ENCODE assay signal across 23 mouse cellular contexts in genomic region chr1:175699375-175699774, GRCm38 (mm10). TPM values are rescaled to one million over a fixed set of nuclear protein-coding genes. Genes with fewer than 3 reads are reported as not detected.
"Had no signal": no experiment of that assay in that cellular context is flagged by ENCODE, and none has a peak within 500 bp of the region (broad histone marks: within the 10 kb centered on the region; RNA-seq: fewer than 3 reads in every experiment).

No protein-coding gene starts in this region.

- H3K4me1 ChIP-seq: midbrain, embryonic 10.5 days; midbrain, embryonic 12.5 days; neural tube, embryonic 13.5 days; neural tube, embryonic 15.5 days had no signal

- ATAC-seq: midbrain, embryonic 16.5 days had no signal

- H3K27me3 ChIP-seq: midbrain, embryonic 12.5 days; neural tube, embryonic 13.5 days; neural tube, embryonic 15.5 days had no signal

- H3K36me3 ChIP-seq: midbrain, embryonic 10.5 days; midbrain, embryonic 12.5 days; neural tube, embryonic 13.5 days; neural tube, embryonic 15.5 days had no signal

- DNase-seq: lung, embryonic 14.5 days; lung, postnatal 4 days; midbrain, embryonic 14.5 days; retina, postnatal 1 day; right cerebral cortex, adult 18-20 months; right cerebral cortex, postnatal 25 days; right cerebral cortex, postnatal 4 days; spleen, adult 18-20 months had no signal

- H3K27ac ChIP-seq: midbrain, embryonic 10.5 days; midbrain, embryonic 12.5 days; neural tube, embryonic 13.5 days; neural tube, embryonic 15.5 days had no signal

- H3K4me3 ChIP-seq: midbrain, embryonic 10.5 days; midbrain, embryonic 12.5 days; myocyte; neural tube, embryonic 13.5 days; neural tube, embryonic 15.5 days had no signal

RNA-seq across cellular contexts. Expression of gene Wdr64, which starts 1.0 kb away (rescaled TPM):
- total RNA-seq: megakaryocyte, adult 5-6 weeks; megakaryocyte-erythroid progenitor cell, adult 5-6 weeks had no signal
- polyA plus RNA-seq: liver, embryonic 16.5 days; lung, embryonic 14.5 days; lung, embryonic 16.5 days; midbrain, embryonic 10.5 days; midbrain, embryonic 12.5 days; midbrain, embryonic 14.5 days; midbrain, embryonic 16.5 days; myocyte; neural tube, embryonic 11.5 days; neural tube, embryonic 13.5 days; neural tube, embryonic 15.5 days; small intestine, adult 2 months; stomach, embryonic 14.5 days; stomach, embryonic 16.5 days; thymus, postnatal 0 days had no signal
